Mouse (Mus musculus): Measurements from ENCODE around the gene Tbx21. TPM values are rescaled to one million over a fixed set of nuclear protein-coding genes. Genes with fewer than 3 reads are reported as not detected.

Gene Tbx21
- total RNA-seq, 1 experiment: 0.27 TPM

- H3K36me3 ChIP-seq (ENCODE audit: control insufficient read depth, insufficient read depth, low read length, poor library complexity, severe bottlenecking): peaks cover 19% of the 10 kb centered on the region; the same call in 1 of the 2 replicates
Observed at GRCm38 (mm10) chr11:97050944-97051586, 64.1 kb downstream of the Tbx21 start.

DNA sequence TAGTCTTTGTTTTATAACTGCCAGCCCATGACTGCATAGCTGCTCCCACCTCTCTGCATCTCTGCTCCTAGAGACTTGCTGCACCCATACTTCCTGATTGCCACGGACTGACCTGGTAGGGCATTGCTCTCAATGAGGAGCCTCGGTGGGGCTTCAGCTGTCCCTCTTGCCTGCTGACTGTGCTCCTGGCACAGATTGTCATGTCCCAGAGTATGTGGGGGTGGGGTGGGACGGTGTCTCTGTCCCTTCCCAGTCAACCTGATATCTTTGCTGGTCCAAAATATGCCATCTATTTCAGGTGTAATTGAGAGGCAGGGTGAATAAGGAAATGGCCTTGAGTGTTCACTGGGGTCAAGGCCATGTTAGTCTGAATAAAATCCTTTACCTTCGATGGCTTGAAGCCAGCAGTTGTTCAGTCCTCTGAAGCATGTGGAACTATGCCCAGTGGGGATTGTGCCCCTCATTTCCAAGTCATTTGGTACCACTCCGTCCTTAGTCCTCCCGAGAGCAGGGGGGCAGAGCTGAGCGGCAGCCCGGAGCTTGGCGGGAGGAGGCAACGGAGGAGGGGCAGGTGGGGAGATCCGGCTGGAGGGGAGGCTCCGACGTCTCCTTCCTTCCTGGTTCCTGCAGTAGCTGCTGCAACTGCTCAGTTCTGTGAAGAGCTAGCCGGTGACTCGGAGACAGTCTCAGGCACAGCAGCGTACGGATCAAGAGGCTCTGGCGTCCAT, 64.8 kb downstream of the Tbx21 start, which contains the start of gene Osbpl7:
Osbpl7 (plus strand) TSS at position 413 of the 728 bp plus-strand sequence.
- no peak within 1 kb of the TSS for H3K27ac ChIP-seq (ENCODE audit: insufficient read depth, low read depth, low read length, poor library complexity, severe bottlenecking)
- DNase-seq (ENCODE audit: low read depth, low spot score): no peak
- in situ Hi-C loops (cut with MboI; ENCODE audit: low sequenced_read_pairs in 2 of 2, unreplicated experiment in 2 of 2): no loop called here

More at GRCm38 (mm10) chr11:97050944-97051586, 64.1 kb downstream of the Tbx21 start:
- H3K4me3 ChIP-seq (ENCODE audit: insufficient read depth in 1 of 2, low read depth in 1 of 2, low read length in 2 of 2, poor library complexity in 1 of 2, severe bottlenecking in 1 of 2): peak overlapping the region; percentile 64 to 66
- in situ Hi-C loops (cut with MboI; ENCODE audit: low sequenced_read_pairs in 2 of 2, unreplicated experiment in 2 of 2): no loop called here
- peak overlapping the region; percentile 66 for H3K9ac ChIP-seq (ENCODE audit: insufficient read depth, low read depth, low read length, poor library complexity, severe bottlenecking)
- no peak for TF ChIP-seq ZNF384 (IDR thresholded peaks at IDR 0.05; ENCODE audit: low read depth, low read length)
- TF ChIP-seq CHD2 (IDR thresholded peaks at IDR 0.05; ENCODE audit: low read depth, low read length): no peak
- H3K27ac ChIP-seq (ENCODE audit: insufficient read depth, low read depth, low read length, poor library complexity, severe bottlenecking): no peak overlapping the region
- peaks cover 3 to 13% of the 10 kb centered on the region in 2 experiments; a peak in 3 of 4 replicates for H3K4me1 ChIP-seq (ENCODE audit: control insufficient read depth in 2 of 2, insufficient read depth in 2 of 2, low read length in 2 of 2, poor library complexity in 1 of 2)
- no peaks in the 10 kb centered on the region for H3K9me3 ChIP-seq (ENCODE audit: control insufficient read depth, insufficient read depth, low read depth, low read length)
- no peak for DNase-seq (ENCODE audit: low read depth, low spot score)

DNA sequence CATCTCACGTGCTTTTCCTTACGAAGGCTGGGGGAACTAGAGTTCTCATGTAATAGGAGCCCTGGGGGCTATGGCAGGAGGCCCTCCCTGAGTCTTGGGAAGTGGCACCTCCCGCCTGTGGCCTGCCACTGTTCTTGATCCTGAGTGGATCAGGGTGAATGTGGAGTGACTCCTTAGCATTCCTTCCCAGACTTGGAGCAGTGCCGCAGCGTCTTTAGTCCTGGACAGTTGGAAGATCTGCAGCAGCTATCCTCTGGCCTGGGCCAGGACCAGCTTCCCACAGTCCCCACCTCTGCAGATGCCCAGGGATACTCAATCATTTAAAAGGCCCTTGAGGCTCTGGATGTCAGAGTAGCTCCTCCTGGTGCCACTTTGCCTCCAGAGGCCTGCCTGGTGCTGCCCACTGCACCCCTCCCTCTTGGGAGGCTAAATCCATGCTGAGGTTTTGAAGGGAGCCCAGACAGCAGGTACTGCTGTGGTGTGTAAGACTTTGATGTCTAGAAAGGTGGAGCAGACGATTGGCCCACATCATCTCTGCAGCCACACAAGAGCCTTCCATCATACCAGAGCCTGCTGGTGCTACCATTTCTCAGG, 65.5 kb downstream of the Tbx21 start:
- Histone ChIP-seq H3K36me3 (ENCODE audit: control insufficient read depth, insufficient read depth, low read length, poor library complexity, severe bottlenecking) (peaks cover 18% of the 10 kb centered on the region; the same call in 1 of the 2 replicates), H3K9me3 (ENCODE audit: control insufficient read depth, insufficient read depth, low read depth, low read length) (no peaks in the 10 kb centered on the region), H3K9ac (ENCODE audit: insufficient read depth, low read depth, low read length, poor library complexity, severe bottlenecking) (no peak overlapping the region), H3K4me3 (ENCODE audit: insufficient read depth in 1 of 2, low read depth in 1 of 2, low read length in 2 of 2, poor library complexity in 1 of 2, severe bottlenecking in 1 of 2) (no peak overlapping the region), H3K4me1 (ENCODE audit: control insufficient read depth in 2 of 2, insufficient read depth in 2 of 2, low read length in 2 of 2, poor library complexity in 1 of 2) (peaks cover 3 to 13% of the 10 kb centered on the region in 2 experiments; a peak in 3 of 4 replicates), H3K27ac (ENCODE audit: insufficient read depth, low read depth, low read length, poor library complexity, severe bottlenecking) (no peak overlapping the region)
- TF ChIP-seq HCFC1 (IDR thresholded peaks at IDR 0.05; ENCODE audit: borderline replicate concordance, insufficient read depth, low read length) (no peak), ZNF384 (IDR thresholded peaks at IDR 0.05; ENCODE audit: low read depth, low read length) (no peak), CHD2 (IDR thresholded peaks at IDR 0.05; ENCODE audit: low read depth, low read length) (no peak), MAFK (IDR thresholded peaks at IDR 0.05; ENCODE audit: insufficient read depth, low read depth, low read length) (no peak), ZC3H11A (IDR thresholded peaks at IDR 0.05; ENCODE audit: borderline replicate concordance, low read depth, low read length) (no peak)
- no peak for DNase-seq (ENCODE audit: low read depth, low spot score)
- in situ Hi-C loops (cut with MboI; ENCODE audit: low sequenced_read_pairs in 2 of 2, unreplicated experiment in 2 of 2): no loop called here

More for the DNA sequence above, 64.8 kb downstream of the Tbx21 start, which contains the start of gene Osbpl7:
- Histone ChIP-seq H3K4me3 (ENCODE audit: insufficient read depth in 1 of 2, low read depth in 1 of 2, low read length in 2 of 2, poor library complexity in 1 of 2, severe bottlenecking in 1 of 2) (peak within 1 kb of the TSS; percentile 64 to 66), H3K4me1 (ENCODE audit: control insufficient read depth in 2 of 2, insufficient read depth in 2 of 2, low read length in 2 of 2, poor library complexity in 1 of 2) (peaks cover 3 to 13% of the 10 kb centered on the region in 2 experiments; a peak in 3 of 4 replicates), H3K36me3 (ENCODE audit: control insufficient read depth, insufficient read depth, low read length, poor library complexity, severe bottlenecking) (peaks cover 18% of the 10 kb centered on the region; the same call in 1 of the 2 replicates), H3K9me3 (ENCODE audit: control insufficient read depth, insufficient read depth, low read depth, low read length) (no peaks in the 10 kb centered on the region), H3K9ac (ENCODE audit: insufficient read depth, low read depth, low read length, poor library complexity, severe bottlenecking) (peak within 1 kb of the TSS; percentile 66)
- no peak for TF ChIP-seq ZC3H11A (IDR thresholded peaks at IDR 0.05; ENCODE audit: borderline replicate concordance, low read depth, low read length)
- TF ChIP-seq ZNF384 (IDR thresholded peaks at IDR 0.05; ENCODE audit: low read depth, low read length): no peak
- no peak for TF ChIP-seq MAFK (IDR thresholded peaks at IDR 0.05; ENCODE audit: insufficient read depth, low read depth, low read length)
- no peak for TF ChIP-seq HCFC1 (IDR thresholded peaks at IDR 0.05; ENCODE audit: borderline replicate concordance, insufficient read depth, low read length)
- no peak for TF ChIP-seq CHD2 (IDR thresholded peaks at IDR 0.05; ENCODE audit: low read depth, low read length)

DNA sequence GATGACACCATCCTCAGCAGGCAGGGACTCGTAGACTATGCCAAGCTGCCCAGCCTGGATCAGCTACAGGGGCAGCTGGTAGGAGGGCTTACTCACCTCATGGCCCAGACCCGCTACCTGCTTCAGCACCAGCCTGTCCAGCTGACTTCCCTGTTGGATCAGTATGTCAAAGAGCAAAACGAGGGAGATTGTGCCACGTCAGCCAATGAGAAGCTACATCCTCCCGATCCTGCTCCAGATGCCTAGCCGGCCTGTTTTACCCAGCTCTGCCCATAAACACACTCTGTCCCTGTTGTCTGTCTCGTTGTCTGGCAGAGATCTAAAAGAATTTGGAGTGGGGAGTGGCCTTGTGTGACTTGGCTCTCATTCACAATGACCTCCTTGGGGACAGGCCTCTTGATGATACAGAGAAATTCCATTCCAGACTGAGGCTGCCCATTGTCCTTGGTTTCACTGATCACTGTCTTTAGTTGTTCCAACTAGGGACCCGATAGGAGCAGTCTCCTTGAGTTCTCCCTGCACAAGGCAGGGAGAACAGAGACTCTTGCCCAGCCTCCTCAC, 67.0 kb downstream of the Tbx21 start:
- no peaks in the 10 kb centered on the region for H3K9me3 ChIP-seq (ENCODE audit: control insufficient read depth, insufficient read depth, low read depth, low read length)
- H3K4me3 ChIP-seq (ENCODE audit: insufficient read depth in 1 of 2, low read depth in 1 of 2, low read length in 2 of 2, poor library complexity in 1 of 2, severe bottlenecking in 1 of 2): no peak overlapping the region
- peaks cover 3 to 15% of the 10 kb centered on the region in 2 experiments; a peak in 3 of 4 replicates for H3K4me1 ChIP-seq (ENCODE audit: control insufficient read depth in 2 of 2, insufficient read depth in 2 of 2, low read length in 2 of 2, poor library complexity in 1 of 2)
- H3K27ac ChIP-seq (ENCODE audit: insufficient read depth, low read depth, low read length, poor library complexity, severe bottlenecking): no peak overlapping the region
- H3K9ac ChIP-seq (ENCODE audit: insufficient read depth, low read depth, low read length, poor library complexity, severe bottlenecking): no peak overlapping the region
- DNase-seq (ENCODE audit: low read depth, low spot score): no peak
- in situ Hi-C loops (cut with MboI; ENCODE audit: low sequenced_read_pairs in 2 of 2, unreplicated experiment in 2 of 2): no loop called here
- peaks cover 18% of the 10 kb centered on the region; the same call in 1 of the 2 replicates for H3K36me3 ChIP-seq (ENCODE audit: control insufficient read depth, insufficient read depth, low read length, poor library complexity, severe bottlenecking)
- TF ChIP-seq MAFK (IDR thresholded peaks at IDR 0.05; ENCODE audit: insufficient read depth, low read depth, low read length): no peak
- no peak for TF ChIP-seq ZNF384 (IDR thresholded peaks at IDR 0.05; ENCODE audit: low read depth, low read length)
- no peak for TF ChIP-seq CHD2 (IDR thresholded peaks at IDR 0.05; ENCODE audit: low read depth, low read length)
- TF ChIP-seq HCFC1 (IDR thresholded peaks at IDR 0.05; ENCODE audit: borderline replicate concordance, insufficient read depth, low read length): no peak
- no peak for TF ChIP-seq ZC3H11A (IDR thresholded peaks at IDR 0.05; ENCODE audit: borderline replicate concordance, low read depth, low read length)

Other genes with a start within 250 kb of the Tbx21 start
- 87.5 and 134 TPM in 2 replicates for gene Cdk5rap3, start 198.8 kb downstream of the Tbx21 start, total RNA-seq (2012; rRNA removed)
- 0.67 and 1.2 TPM in 2 replicates for gene Prr15l, start 187.2 kb downstream of the Tbx21 start, total RNA-seq (2012; rRNA removed)
- 24.0 and 27.7 TPM in 2 replicates for gene Pnpo, start 171.3 kb downstream of the Tbx21 start, total RNA-seq (2012; rRNA removed)
- gene Sp2, start 132.4 kb downstream of the Tbx21 start, total RNA-seq (2012; rRNA removed): 4.5 and 5.4 TPM in 2 replicates
- gene Sp6, start 101.9 kb downstream of the Tbx21 start, total RNA-seq (2012; rRNA removed): 3.2 and 5.0 TPM in 2 replicates
- 16.5 and 22.2 TPM in 2 replicates for gene Scrn2, start 85.4 kb downstream of the Tbx21 start, total RNA-seq (2012; rRNA removed)
- gene Lrrc46, start 73.9 kb downstream of the Tbx21 start, total RNA-seq (2012; rRNA removed): 0.42 and 0.54 TPM in 2 replicates
- gene Mrpl10, start 73.8 kb downstream of the Tbx21 start, total RNA-seq (2012; rRNA removed): 55.3 and 70.3 TPM in 2 replicates
- 6.6 and 7.2 TPM in 2 replicates for gene Osbpl7, start 64.7 kb downstream of the Tbx21 start, total RNA-seq (2012; rRNA removed)
- 3.5 and 4.5 TPM in 2 replicates for gene Tbkbp1, start 36.2 kb upstream of the Tbx21 start, total RNA-seq (2012; rRNA removed)
- gene Kpnb1, start 72.5 kb upstream of the Tbx21 start, total RNA-seq (2012; rRNA removed): 272 and 369 TPM in 2 replicates
- gene Npepps, start 165.3 kb upstream of the Tbx21 start, total RNA-seq (2012; rRNA removed): 86.1 and 107 TPM in 2 replicates
- gene Mrpl45, start 200.4 kb upstream of the Tbx21 start, total RNA-seq (2012; rRNA removed): 53.8 and 76.8 TPM in 2 replicates
- 0.31 and 0.53 TPM in 2 replicates for gene Gpr179, start 236.7 kb upstream of the Tbx21 start, total RNA-seq (2012; rRNA removed)
- 14.3 and 14.5 TPM in 2 replicates for gene Socs7, start 247.2 kb upstream of the Tbx21 start, total RNA-seq (2012; rRNA removed)